Comparison of ENCODE assay signal across 8 mouse cellular contexts in genomic region chr19:41829381-41830105, GRCm38 (mm10). TPM values are rescaled to one million over a fixed set of nuclear protein-coding genes. Genes with fewer than 3 reads are reported as not detected.
DNase-seq lines count a peak whose midpoint lies in the region; ATAC-seq and TF ChIP-seq lines count a peak whose summit lies in the region.

TSS of gene Frat1 (plus strand) at chr19:41829970.

- ATAC-seq in forebrain, embryonic 16.5 days = peak; percentile 94
- peak; percentile 91 for ATAC-seq in lung, embryonic 15.5 days (ENCODE audit: borderline replicate concordance, extremely low read depth, low FRiP score, low TSS enrichment)

- H3K9me3 ChIP-seq in ES-E14 (ENCODE audit: control insufficient read depth, insufficient read depth, low read depth, low read length) = no peaks in the 10 kb centered on the region
- H3K9me3 ChIP-seq in forebrain, embryonic 16.5 days (ENCODE audit: control insufficient read depth, low read length) = no peaks in the 10 kb centered on the region
- H3K9me3 ChIP-seq in lung, embryonic 15.5 days = no peaks in the 10 kb centered on the region

- H3K4me2 ChIP-seq in forebrain, embryonic 16.5 days (ENCODE audit: low read length) = peak within 1 kb of the TSS; percentile 82
- H3K4me2 ChIP-seq in lung, embryonic 15.5 days = peak within 1 kb of the TSS; percentile 99

- no peaks in the 10 kb centered on the region for H3K27me3 ChIP-seq in forebrain, embryonic 16.5 days (replicated peaks; ENCODE audit: control insufficient read depth, insufficient read depth, low read length)
- H3K27me3 ChIP-seq in lung, embryonic 15.5 days = peaks cover 32% of the 10 kb centered on the region

- H3K27ac ChIP-seq in ES-E14 (ENCODE audit: insufficient read depth, low read depth, low read length, poor library complexity, severe bottlenecking) = no peak within 1 kb of the TSS
- peak within 1 kb of the TSS; percentile 98 for H3K27ac ChIP-seq in forebrain, embryonic 16.5 days (ENCODE audit: low read length)
- H3K27ac ChIP-seq in lung, embryonic 15.5 days = peak within 1 kb of the TSS; percentile 90

- under 1% methylated on average over 38 of the region's 39 CpGs for WGBS in forebrain, embryonic 16.5 days
- WGBS in lung, embryonic 15.5 days = under 1% methylated on average over 39 of the region's 39 CpGs

- peak within 1 kb of the TSS; percentile 49 to 77 for H3K4me3 ChIP-seq in ES-E14 (ENCODE audit: insufficient read depth in 1 of 2, low read depth in 1 of 2, low read length in 2 of 2, poor library complexity in 1 of 2, severe bottlenecking in 1 of 2)
- H3K4me3 ChIP-seq in forebrain, embryonic 16.5 days (replicated peaks; ENCODE audit: low read length) = peak within 1 kb of the TSS; percentile 79
- H3K4me3 ChIP-seq in lung, embryonic 15.5 days = peak within 1 kb of the TSS; percentile 68

- H3K36me3 ChIP-seq in ES-E14 (ENCODE audit: control insufficient read depth, insufficient read depth, low read length, poor library complexity, severe bottlenecking) = no peaks in the 10 kb centered on the region
- no peaks in the 10 kb centered on the region for H3K36me3 ChIP-seq in forebrain, embryonic 16.5 days (ENCODE audit: control insufficient read depth, insufficient read depth)
- no peaks in the 10 kb centered on the region for H3K36me3 ChIP-seq in lung, embryonic 15.5 days

- intact Hi-C loops in heart, postnatal 36 days (cut with DNase I) = no loop called here

- H3K4me1 ChIP-seq in ES-E14 (ENCODE audit: control insufficient read depth in 2 of 2, insufficient read depth in 2 of 2, low read length in 2 of 2, poor library complexity in 1 of 2) = peaks cover 0 to 7% of the 10 kb centered on the region in 2 experiments; a peak in 1 of 4 replicates
- peaks cover 29% of the 10 kb centered on the region for H3K4me1 ChIP-seq in forebrain, embryonic 16.5 days (replicated peaks; ENCODE audit: control insufficient read depth, insufficient read depth, low read length)
- H3K4me1 ChIP-seq in lung, embryonic 15.5 days = peaks cover 19% of the 10 kb centered on the region

- peak; percentile 78 for DNase-seq in ES-E14 (ENCODE audit: low read depth, low spot score)
- DNase-seq in cerebellum, adult 11-12 months = peak; percentile 98
- DNase-seq in heart, postnatal 36 days = peak; percentile 88 to 97
- DNase-seq in layer of hippocampus, adult 8-10 months (ENCODE audit: low spot score in 2 of 2) = peak; percentile 89 to 92
- DNase-seq in ovary, adult 18-20 months (ENCODE audit: low spot score) = peak; percentile 74
- peak; percentile 92 for DNase-seq in thymus, postnatal 0 days (ENCODE audit: low spot score)

- in situ Hi-C loops in ES-E14 (cut with MboI; ENCODE audit: low sequenced_read_pairs in 2 of 2, unreplicated experiment in 2 of 2) = no loop called here

- peak within 1 kb of the TSS; percentile 73 for H3K9ac ChIP-seq in ES-E14 (ENCODE audit: insufficient read depth, low read depth, low read length, poor library complexity, severe bottlenecking)
- peak within 1 kb of the TSS; percentile 81 for H3K9ac ChIP-seq in forebrain, embryonic 16.5 days (replicated peaks; ENCODE audit: low read depth, low read length)
- peak within 1 kb of the TSS; percentile 55 for H3K9ac ChIP-seq in lung, embryonic 15.5 days

TF ChIP-seq in ES-E14, 5 proteins besides CTCF, POLR2A, EP300 and RAD21:
- TF ChIP-seq MAFK (IDR thresholded peaks at IDR 0.05; ENCODE audit: insufficient read depth, low read depth, low read length) (no peak), HCFC1 (IDR thresholded peaks at IDR 0.05; ENCODE audit: borderline replicate concordance, insufficient read depth, low read length) (no peak), ZNF384 (IDR thresholded peaks at IDR 0.05; ENCODE audit: low read depth, low read length) (peak; percentile 97), ZC3H11A (IDR thresholded peaks at IDR 0.05; ENCODE audit: borderline replicate concordance, low read depth, low read length) (no peak), CHD2 (IDR thresholded peaks at IDR 0.05; ENCODE audit: low read depth, low read length) (no peak)

RNA-seq across cellular contexts. Expression of gene Frat1, which starts in this region (rescaled TPM):
- 2.5 and 3.5 TPM in 2 replicates for total RNA-seq in ES-E14 (2012; rRNA removed)
- polyA plus RNA-seq in forebrain, embryonic 16.5 days (2015; fragmentation: Nextera tagmentation; extraction: Ambion mirVana) = 28.9 and 31.9 TPM in 2 replicates
- total RNA-seq in heart, postnatal 36 days (2021) = 1 to 10 TPM; 4.6 to 6.2 TPM
- 10 to 100 TPM; 18.8 to 21.7 (median 19.4) TPM for total RNA-seq in layer of hippocampus, adult 8-10 months (2022)
- polyA plus RNA-seq in lung, embryonic 15.5 days (2015; fragmentation: Nextera tagmentation; extraction: Ambion mirVana) = 7.2 and 7.3 TPM in 2 replicates
- polyA plus RNA-seq in thymus, postnatal 0 days (2015; fragmentation: Nextera tagmentation; extraction: Ambion mirVana) = 18.6 and 21.3 TPM in 2 replicates
